Mouse (Mus musculus) heart, adult 2 months (tissue): ENCODE measurements around the gene Stxbp3. TPM values are rescaled to one million over a fixed set of nuclear protein-coding genes. Genes with fewer than 3 reads are reported as not detected.

ENCODE experiments used
- DNase-seq, 2 experiments: peaks; one replicate each; pipeline ENCODE4 v3.0.0; 2021
- H3K27ac ChIP-seq: fragments of 200-600 bp; 2 replicates; pipeline ENCODE4 v1.8.1; 2022
- H3K27me3 ChIP-seq: fragments of 200-500 bp; 2 replicates; pipeline ENCODE4 v1.6.1; 2012; ENCODE audit warnings: mild to moderate bottlenecking, low read length, inconsistent platforms, mixed read lengths; ENCODE audit not compliant: control insufficient read depth, insufficient read depth
- H3K36me3 ChIP-seq: fragments of 200-500 bp; 2 replicates; pipeline ENCODE4 v1.6.1; 2012; ENCODE audit warnings: low read length, inconsistent platforms; ENCODE audit not compliant: control insufficient read depth, insufficient read depth
- H3K4me1 ChIP-seq: fragments of 200-500 bp; 2 replicates; pipeline ENCODE4 v1.6.1; 2011; ENCODE audit warnings: low read length; ENCODE audit not compliant: control insufficient read depth, insufficient read depth
- H3K4me3 ChIP-seq: fragments of 200-600 bp; 2 replicates; pipeline ENCODE4 v1.8.1; 2022
- H3K79me2 ChIP-seq: fragments of 200-500 bp; replicated peaks from 2 replicates; pipeline ENCODE4 v1.6.1; 2012; ENCODE audit warnings: mild to moderate bottlenecking, inconsistent platforms, low read length, moderate library complexity, mixed read lengths; ENCODE audit not compliant: control insufficient read depth, insufficient read depth
- H3K9ac ChIP-seq: fragments of 200-500 bp; 2 replicates; pipeline ENCODE4 v1.6.1; 2012; ENCODE audit warnings: low read depth, mild to moderate bottlenecking, control low read depth, inconsistent platforms, low read length, mixed read lengths
- CTCF ChIP-seq: fragments of 200-600 bp; IDR thresholded peaks from 2 replicates; pipeline ENCODE4 v1.8.1; 2022; ENCODE audit warnings: antibody characterized with exemption, mild to moderate bottlenecking, moderate library complexity
- EP300 ChIP-seq: fragments of 200-500 bp; IDR thresholded peaks from 2 replicates; pipeline ENCODE4 v1.6.1; 2011; ENCODE audit warnings: low read depth, low read length, control low read depth; ENCODE audit not compliant: insufficient read depth
- POLR2A ChIP-seq: fragments of 200-500 bp; IDR thresholded peaks from 2 replicates; pipeline ENCODE4 v1.6.1; 2011; ENCODE audit warnings: mild to moderate bottlenecking, low read depth, low read length, control low read depth; ENCODE audit not compliant: insufficient read depth
- WGBS: fragments of 180-500 bp; shearing (Covaris S2); methylation state at CpG from one replicate; pipeline ENCODE4 v1.1.7; 2018; 5-methylcytosine and 5-hydroxymethylcytosine counted together
- intact Hi-C: fragments of 180-260 bp; cut with DNase I; formaldehyde crosslinking; loops from one replicate; pipeline ENCODE4 v1.15.1; 2025
- polyA plus RNA-seq: library from polyadenylated mRNA; depleted of rRNA; stranded (reverse); fragments of >200 nt; gene quantifications from 2 replicates; pipeline ENCODE4 v1.2.3, GENCODE M21; 2012
- total RNA-seq, 2 experiments: library from RNA; stranded (reverse); gene quantifications; 2 replicates each; pipeline ENCODE4 v1.2.3; 2021

Gene Stxbp3
- total and polyA plus RNA-seq, 3 experiments, result 7.0 to 27.3 (median 25.7) TPM

- peaks cover 10% of the 10 kb centered on the region for H3K4me1 ChIP-seq
- no peaks in the 10 kb centered on the region for H3K27me3 ChIP-seq
- H3K9ac ChIP-seq, result no peak overlapping the region
- peak; percentile 59 to 71 for DNase-seq
- no peaks in the 10 kb centered on the region for H3K36me3 ChIP-seq
- intact Hi-C loops, result loop anchor here (5.0 kb wide), 1 partner anchor 57 kb away; the partner anchor contains the start of gene Prpf38b
- no peaks in the 10 kb centered on the region for H3K79me2 ChIP-seq
- TF ChIP-seq POLR2A (0 out of 2 replicates have a peak, but pooled peaks have one; percentile 25), CTCF (no peak), EP300 (peak; percentile 37; the same call in 1 of the 2 replicates)
- peak overlapping the region; percentile 52 for H3K27ac ChIP-seq
- WGBS, result 55% methylated on average over 12 of the region's 12 CpGs
- no peak overlapping the region for H3K4me3 ChIP-seq
Observed at GRCm38 (mm10) chr3:108855371-108855770, 15.0 kb upstream of the Stxbp3 start.

GRCm38 (mm10) chr3:108853266-108853665 is 12.9 kb upstream of the Stxbp3 start:
- no peak for DNase-seq
- intact Hi-C loops, result no loop called here
- Histone ChIP-seq H3K27me3 (no peaks in the 10 kb centered on the region), H3K4me3 (no peak overlapping the region), H3K79me2 (no peaks in the 10 kb centered on the region), H3K4me1 (peaks cover 10% of the 10 kb centered on the region), H3K36me3 (no peaks in the 10 kb centered on the region), H3K27ac (no peak overlapping the region), H3K9ac (no peak overlapping the region)
- TF ChIP-seq EP300 (no peak), POLR2A (no peak), CTCF (no peak)
- 84% methylated on average over 1 of the region's 1 CpGs for WGBS

- intact Hi-C loops, result no loop called here
Observed at GRCm38 (mm10) chr3:108851996-108852697, 11.8 kb upstream of the Stxbp3 start.

GRCm38 (mm10) chr3:108851554-108851953 is 11.2 kb upstream of the Stxbp3 start:
- 76% methylated on average over 3 of the region's 3 CpGs for WGBS
- no peaks in the 10 kb centered on the region for H3K79me2 ChIP-seq
- no peak overlapping the region for H3K27ac ChIP-seq
- peaks cover 8% of the 10 kb centered on the region for H3K4me1 ChIP-seq
- H3K4me3 ChIP-seq, result no peak overlapping the region
- TF ChIP-seq POLR2A (no peak), CTCF (no peak), EP300 (no peak)
- no peak overlapping the region for H3K9ac ChIP-seq
- intact Hi-C loops, result no loop called here
- no peaks in the 10 kb centered on the region for H3K27me3 ChIP-seq
- no peaks in the 10 kb centered on the region for H3K36me3 ChIP-seq
- no peak for DNase-seq

More at GRCm38 (mm10) chr3:108851996-108852697, 11.8 kb upstream of the Stxbp3 start:
- 66% methylated on average over 6 of the region's 6 CpGs for WGBS
- Histone ChIP-seq H3K9ac (no peak overlapping the region), H3K4me3 (no peak overlapping the region), H3K27me3 (no peaks in the 10 kb centered on the region), H3K79me2 (no peaks in the 10 kb centered on the region), H3K36me3 (no peaks in the 10 kb centered on the region), H3K27ac (no peak overlapping the region), H3K4me1 (peaks cover 8% of the 10 kb centered on the region)
- DNase-seq, result peak in 1 of 2 experiments; percentile 52
- TF ChIP-seq EP300, result no peak
- TF ChIP-seq CTCF, result no peak
- no peak for TF ChIP-seq POLR2A

GRCm38 (mm10) chr3:108851075-108851474 is 10.7 kb upstream of the Stxbp3 start:
- no peak overlapping the region for H3K4me3 ChIP-seq
- intact Hi-C loops, result no loop called here
- DNase-seq, result no peak
- no peaks in the 10 kb centered on the region for H3K79me2 ChIP-seq
- H3K27ac ChIP-seq, result no peak overlapping the region
- TF ChIP-seq EP300, result no peak
- no peaks in the 10 kb centered on the region for H3K27me3 ChIP-seq
- H3K9ac ChIP-seq, result no peak overlapping the region
- H3K36me3 ChIP-seq, result no peaks in the 10 kb centered on the region
- peaks cover 8% of the 10 kb centered on the region for H3K4me1 ChIP-seq
- 82% methylated on average over 2 of the region's 2 CpGs for WGBS

- TF ChIP-seq CTCF (no peak), POLR2A (no peak), EP300 (no peak)
- WGBS, result 53% methylated on average over 3 of the region's 3 CpGs
- Histone ChIP-seq H3K4me1 (peaks cover 3% of the 10 kb centered on the region), H3K27ac (no peak overlapping the region), H3K79me2 (no peaks in the 10 kb centered on the region), H3K9ac (no peak overlapping the region), H3K36me3 (no peaks in the 10 kb centered on the region), H3K4me3 (no peak overlapping the region), H3K27me3 (no peaks in the 10 kb centered on the region)
- peak in 1 of 2 experiments; percentile 36 for DNase-seq
- intact Hi-C loops, result no loop called here
Observed at GRCm38 (mm10) chr3:108850506-108850905, 10.2 kb upstream of the Stxbp3 start.
